Mouse (Mus musculus): ENCODE data around the gene Rab3c. TPM values are rescaled to one million over a fixed set of nuclear protein-coding genes. Genes with fewer than 3 reads are reported as not detected.
A peak's percentile ranks its signal among the peaks of the same experiment; 100 is the strongest.

The Rab3c gene
- polyA plus RNA-seq, 1 experiment from 2014 or later = 0.56 TPM

GRCm38 (mm10) chr13:110012029-110012428, 268.8 kb downstream of the Rab3c start:
- Histone ChIP-seq H3K4me1 (ENCODE audit: insufficient read depth, low read length) (no peaks in the 10 kb centered on the region), H3K27me3 (ENCODE audit: insufficient read depth, low read length) (0 out of 2 replicates have a peak, but pooled peaks cover under 1% of the 10 kb centered on the region), H3K36me3 (ENCODE audit: insufficient read depth, low read length) (no peaks in the 10 kb centered on the region), H3K27ac (ENCODE audit: low read length) (no peak overlapping the region), H3K9me3 (ENCODE audit: low read length) (no peaks in the 10 kb centered on the region), H3K9ac (replicated peaks; ENCODE audit: low read length) (no peak overlapping the region), H3K4me2 (replicated peaks; ENCODE audit: low read depth, low read length) (no peak overlapping the region), H3K4me3 (ENCODE audit: low read length) (no peak overlapping the region)
- ATAC-seq (ENCODE audit: low FRiP score, low TSS enrichment) = no peak
- WGBS = 91% methylated on average over 4 of the region's 4 CpGs

DNA sequence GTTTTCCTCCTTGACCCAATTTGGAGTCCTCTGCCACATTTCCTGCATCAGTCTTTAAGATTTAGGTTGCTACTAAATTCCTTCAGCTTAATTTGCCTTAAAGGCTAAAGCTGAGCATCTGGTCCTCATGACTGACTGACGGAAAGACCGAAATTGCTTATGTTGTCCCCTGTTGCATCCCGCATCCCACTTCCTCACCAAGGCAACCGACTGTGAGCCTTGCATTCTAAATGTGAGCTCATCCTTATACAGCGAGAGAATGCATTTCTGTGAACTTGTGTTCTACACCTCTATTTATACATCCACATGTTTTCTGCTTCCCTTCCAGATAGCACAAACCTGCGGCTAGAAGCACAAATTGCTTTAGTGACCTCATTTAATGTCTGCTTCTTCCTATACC, 269.9 kb downstream of the Rab3c start:
- H3K4me1 ChIP-seq (ENCODE audit: insufficient read depth, low read length) = no peaks in the 10 kb centered on the region; the same call in 1 of the 2 replicates
- H3K4me3 ChIP-seq (ENCODE audit: low read length) = no peak overlapping the region
- ATAC-seq (ENCODE audit: low FRiP score, low TSS enrichment) = no peak
- no peaks in the 10 kb centered on the region for H3K36me3 ChIP-seq (ENCODE audit: insufficient read depth, low read length)
- no peak overlapping the region for H3K9ac ChIP-seq (replicated peaks; ENCODE audit: low read length)
- WGBS = 84% methylated on average over 6 of the region's 6 CpGs
- H3K9me3 ChIP-seq (ENCODE audit: low read length) = no peaks in the 10 kb centered on the region
- H3K4me2 ChIP-seq (replicated peaks; ENCODE audit: low read depth, low read length) = no peak overlapping the region
- H3K27ac ChIP-seq (ENCODE audit: low read length) = no peak overlapping the region
- H3K27me3 ChIP-seq (ENCODE audit: insufficient read depth, low read length) = no peaks in the 10 kb centered on the region

- no peak overlapping the region for H3K4me3 ChIP-seq (ENCODE audit: low read length)
- no peak overlapping the region for H3K4me2 ChIP-seq (replicated peaks; ENCODE audit: low read depth, low read length)
- H3K9ac ChIP-seq (replicated peaks; ENCODE audit: low read length) = no peak overlapping the region
- H3K36me3 ChIP-seq (ENCODE audit: insufficient read depth, low read length) = no peaks in the 10 kb centered on the region
- 88% methylated on average over 8 of the region's 8 CpGs for WGBS
- H3K4me1 ChIP-seq (ENCODE audit: insufficient read depth, low read length) = no peaks in the 10 kb centered on the region; the same call in 1 of the 2 replicates
- no peak overlapping the region for H3K27ac ChIP-seq (ENCODE audit: low read length)
- no peaks in the 10 kb centered on the region for H3K27me3 ChIP-seq (ENCODE audit: insufficient read depth, low read length)
- no peaks in the 10 kb centered on the region for H3K9me3 ChIP-seq (ENCODE audit: low read length)
- no peak for ATAC-seq (ENCODE audit: low FRiP score, low TSS enrichment)
These were observed 272.3 kb downstream of the Rab3c start for GRCm38 (mm10) chr13:110008539-110008938.

GRCm38 (mm10) chr13:110006106-110006781, 274.6 kb downstream of the Rab3c start:
- H3K36me3 ChIP-seq (ENCODE audit: insufficient read depth, low read length) = no peaks in the 10 kb centered on the region
- H3K9ac ChIP-seq (replicated peaks; ENCODE audit: low read length) = no peak overlapping the region
- H3K27ac ChIP-seq (ENCODE audit: low read length) = no peak overlapping the region
- ATAC-seq (ENCODE audit: low FRiP score, low TSS enrichment) = peak; percentile 54; the same call in 1 of the 2 replicates
- no peaks in the 10 kb centered on the region; the same call in 1 of the 2 replicates for H3K4me1 ChIP-seq (ENCODE audit: insufficient read depth, low read length)
- H3K9me3 ChIP-seq (ENCODE audit: low read length) = no peaks in the 10 kb centered on the region
- no peak overlapping the region; the same call in 1 of the 2 replicates for H3K4me2 ChIP-seq (replicated peaks; ENCODE audit: low read depth, low read length)
- H3K4me3 ChIP-seq (ENCODE audit: low read length) = no peak overlapping the region
- WGBS = 35% methylated on average over 21 of the region's 21 CpGs
- H3K27me3 ChIP-seq (ENCODE audit: insufficient read depth, low read length) = no peaks in the 10 kb centered on the region

Other genes starting within 250 kb of the Rab3c start
- 0.17 and 0.20 TPM in 2 replicates for gene Gapt, start 76.2 kb upstream of the Rab3c start, polyA plus RNA-seq (2015; fragmentation: Nextera tagmentation; extraction: Ambion mirVana)
- gene Plk2, start 114.0 kb upstream of the Rab3c start, polyA plus RNA-seq (2015; fragmentation: Nextera tagmentation; extraction: Ambion mirVana) = 89.4 and 91.2 TPM in 2 replicates